Mouse (Mus musculus) liver (tissue): ENCODE measurements around the gene Cdt1.

Source experiments
- DNase-seq: peaks from one replicate; pipeline ENCODE4 v3.0.0-alpha.2; 2020; ENCODE audit warnings: mixed read lengths

Gene Cdt1

DNA sequence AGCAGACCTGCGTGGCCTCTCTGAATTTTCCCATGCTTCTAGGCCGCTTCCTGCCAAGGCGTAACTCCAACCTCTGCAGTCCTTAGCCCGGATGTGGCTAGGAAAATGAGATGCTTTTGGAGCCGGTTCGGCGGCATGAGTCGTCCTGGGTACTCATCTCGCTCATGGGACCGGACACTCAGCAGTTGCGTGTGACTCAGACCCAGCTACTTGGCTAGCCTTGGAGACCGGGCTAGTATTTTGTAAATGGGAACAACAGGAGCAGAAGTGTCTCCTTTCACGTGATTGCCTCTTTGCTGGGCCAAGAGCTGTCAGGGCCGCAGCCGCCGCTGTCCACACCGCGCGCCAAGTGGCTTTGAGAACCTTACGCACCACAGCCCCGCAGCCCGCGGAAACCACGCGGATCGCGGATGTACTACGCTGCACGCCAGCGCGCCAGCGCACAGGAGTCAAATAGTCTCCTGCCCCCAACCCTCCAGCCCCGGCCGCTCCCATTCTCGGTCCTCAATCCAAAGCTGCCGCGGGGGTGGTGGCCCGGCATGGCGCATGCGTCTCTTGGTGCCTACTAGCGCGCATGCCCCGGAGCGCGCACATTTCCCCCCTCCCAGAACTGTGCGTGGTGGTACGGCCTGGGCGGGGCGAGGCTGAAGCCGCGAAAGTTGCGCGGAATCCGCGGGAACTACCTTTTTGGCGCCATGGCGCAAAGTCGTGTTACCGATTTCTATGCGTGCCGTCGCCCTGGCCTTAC lies at the start of gene Cdt1:
Gene Cdt1, plus strand, starts transcription at position 655 of the 748 bp plus-strand sequence.
- peak; percentile 97 for DNase-seq

DNA sequence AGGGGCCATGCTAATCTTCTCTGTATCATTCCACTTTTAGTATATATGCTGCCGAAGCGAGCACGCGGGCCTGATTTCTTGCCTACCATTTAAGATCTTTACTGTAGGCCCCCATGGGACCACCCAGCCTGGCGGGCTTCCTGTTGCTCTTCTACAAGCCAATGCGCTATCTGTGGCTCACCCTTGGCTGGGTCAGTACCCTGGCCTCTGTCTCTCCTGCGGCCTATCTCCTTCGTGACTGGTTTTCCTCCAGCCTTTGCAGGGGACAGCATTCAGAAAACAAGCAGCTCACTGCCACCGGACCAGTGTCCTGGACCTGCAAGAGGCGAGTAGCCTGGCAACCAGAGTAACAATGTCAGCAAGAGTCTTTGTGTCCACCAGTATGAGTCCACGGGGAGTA lies 47.2 kb upstream of the Cdt1 start:
- no peak for DNase-seq

DNA sequence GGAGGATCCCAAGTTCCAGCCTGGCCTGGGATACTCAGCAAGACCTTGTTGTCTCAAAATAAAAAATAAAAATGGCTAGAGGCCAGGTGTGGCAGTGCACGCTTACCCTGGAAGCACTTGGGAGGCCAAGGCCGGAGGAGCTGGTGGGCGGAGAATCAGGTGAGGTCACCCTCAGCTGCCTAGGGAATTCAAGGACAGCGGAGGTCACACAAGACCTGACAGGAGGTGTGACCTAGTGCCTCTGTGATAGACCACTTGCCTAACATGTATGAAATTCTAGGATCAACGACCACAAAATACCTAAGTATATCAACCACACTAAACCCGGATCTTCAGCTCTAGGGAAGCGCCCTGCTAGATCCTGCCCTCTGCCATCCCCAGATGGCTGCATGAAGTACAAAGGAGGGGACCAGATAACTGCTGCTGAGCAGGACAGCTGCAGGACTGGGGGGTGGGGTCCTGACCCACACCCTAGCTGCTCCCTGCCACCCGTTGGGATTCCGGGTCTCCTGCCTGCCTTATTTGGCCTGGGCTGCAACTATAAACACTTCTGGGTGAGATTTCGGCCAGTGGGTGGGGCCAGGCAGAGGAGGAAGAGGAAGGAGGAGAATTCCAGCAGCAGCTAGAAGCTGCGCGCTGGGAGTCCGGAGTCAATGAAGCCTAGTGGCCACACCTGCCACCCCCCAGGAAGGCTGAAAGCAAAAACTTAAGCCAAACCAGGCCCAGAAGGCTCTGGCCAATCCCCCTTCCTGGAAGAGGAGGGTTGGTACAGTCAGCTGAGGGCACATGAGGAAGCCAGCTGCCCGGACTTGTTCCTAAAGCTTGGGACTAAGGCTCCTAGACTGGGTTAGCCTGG lies 44.8 kb upstream of the Cdt1 start:
- DNase-seq, result peak; percentile 51

DNA sequence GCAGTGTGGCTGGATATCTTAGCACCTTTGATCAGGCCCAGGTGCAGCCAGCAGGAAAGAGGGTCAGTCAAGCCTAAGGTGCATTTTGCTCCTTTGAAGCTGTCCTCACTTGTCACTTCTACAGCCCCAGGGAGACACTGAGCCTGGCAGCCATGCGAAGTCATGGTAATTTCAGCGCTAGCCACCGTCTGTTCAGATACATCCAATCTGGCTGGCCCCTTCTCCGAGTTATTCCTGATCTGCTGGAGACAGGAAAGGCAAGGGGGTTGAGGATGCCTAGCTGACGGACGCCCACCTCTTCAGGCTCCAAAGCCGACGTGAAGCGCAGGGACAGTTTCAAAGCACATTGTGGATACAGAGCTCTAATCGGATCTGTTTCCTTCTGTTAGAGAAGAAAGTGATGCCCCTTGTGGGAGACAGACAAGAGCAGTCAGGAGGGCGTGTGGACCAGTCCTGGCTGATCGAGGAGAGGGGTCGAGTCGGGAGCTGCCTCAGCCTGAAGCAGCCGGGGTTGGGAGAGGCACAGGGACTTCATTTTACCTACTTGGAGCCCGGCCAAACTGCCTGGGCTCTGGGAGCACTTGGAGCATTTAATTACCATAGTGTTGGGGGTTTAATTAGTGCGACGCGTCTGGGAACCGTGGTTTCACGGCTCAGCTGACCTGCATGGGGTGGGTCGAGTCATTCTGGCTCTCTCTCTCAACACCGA lies 44.0 kb upstream of the Cdt1 start:
- no peak for DNase-seq

DNA sequence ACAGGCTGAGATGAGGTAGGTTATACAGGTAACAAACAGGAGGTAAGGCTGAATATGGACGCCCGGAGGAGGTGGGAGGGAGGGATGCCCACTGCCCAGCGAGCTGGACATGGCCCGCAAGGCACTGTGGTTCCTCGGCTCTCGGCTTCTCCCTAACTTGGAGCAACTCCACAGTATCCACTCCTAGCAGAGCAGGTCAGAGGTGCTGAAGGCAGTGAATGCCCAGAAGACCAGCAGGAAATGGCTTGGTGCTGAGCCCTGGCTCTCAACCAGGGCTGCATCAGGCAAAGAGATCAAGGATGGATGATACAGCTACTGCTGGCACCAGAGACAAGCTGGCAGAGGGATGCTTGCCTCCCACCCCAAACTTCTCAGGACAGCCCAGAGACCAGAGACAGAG lies 43.3 kb upstream of the Cdt1 start:
- no peak for DNase-seq

DNA sequence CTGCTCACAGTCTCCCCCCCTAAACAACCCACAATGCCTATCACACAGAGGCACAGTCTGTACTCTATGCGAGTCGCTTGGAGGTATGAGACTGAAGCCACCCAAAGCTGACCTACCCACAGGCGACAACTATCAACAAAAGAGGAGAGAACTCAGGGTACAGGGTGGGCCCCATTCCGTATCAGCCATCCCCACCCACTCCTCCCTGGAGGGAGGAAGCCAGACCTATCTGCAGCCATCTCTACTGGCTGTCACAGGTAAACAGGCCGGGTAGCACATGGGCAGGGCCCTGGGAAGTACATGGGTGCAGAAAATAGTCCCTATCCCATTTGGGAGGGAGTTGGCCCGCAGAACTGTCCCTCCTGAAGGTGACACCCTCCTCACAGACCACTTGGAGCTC lies 42.8 kb upstream of the Cdt1 start:
- peak; percentile 76 for DNase-seq

DNA sequence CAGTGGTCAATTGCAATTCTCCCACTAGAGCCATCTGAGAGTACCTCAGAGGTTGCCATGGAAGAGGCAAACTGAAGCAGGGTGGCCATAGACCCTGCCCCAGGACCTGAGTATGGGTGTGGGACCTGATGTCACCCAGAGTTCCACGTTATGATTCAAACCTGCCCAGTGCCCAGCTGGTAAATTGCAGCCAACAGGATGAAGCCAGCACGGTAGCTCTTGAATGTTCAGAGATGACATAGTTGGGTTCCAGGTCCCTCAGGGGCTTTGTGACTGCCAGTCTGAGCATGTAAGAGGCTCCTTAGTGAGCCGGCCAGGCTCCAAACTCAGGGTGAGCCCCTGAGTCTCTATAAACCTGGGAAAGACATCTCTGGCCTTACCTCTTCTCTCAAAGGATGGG lies 41.7 kb upstream of the Cdt1 start:
- DNase-seq, result no peak

DNA sequence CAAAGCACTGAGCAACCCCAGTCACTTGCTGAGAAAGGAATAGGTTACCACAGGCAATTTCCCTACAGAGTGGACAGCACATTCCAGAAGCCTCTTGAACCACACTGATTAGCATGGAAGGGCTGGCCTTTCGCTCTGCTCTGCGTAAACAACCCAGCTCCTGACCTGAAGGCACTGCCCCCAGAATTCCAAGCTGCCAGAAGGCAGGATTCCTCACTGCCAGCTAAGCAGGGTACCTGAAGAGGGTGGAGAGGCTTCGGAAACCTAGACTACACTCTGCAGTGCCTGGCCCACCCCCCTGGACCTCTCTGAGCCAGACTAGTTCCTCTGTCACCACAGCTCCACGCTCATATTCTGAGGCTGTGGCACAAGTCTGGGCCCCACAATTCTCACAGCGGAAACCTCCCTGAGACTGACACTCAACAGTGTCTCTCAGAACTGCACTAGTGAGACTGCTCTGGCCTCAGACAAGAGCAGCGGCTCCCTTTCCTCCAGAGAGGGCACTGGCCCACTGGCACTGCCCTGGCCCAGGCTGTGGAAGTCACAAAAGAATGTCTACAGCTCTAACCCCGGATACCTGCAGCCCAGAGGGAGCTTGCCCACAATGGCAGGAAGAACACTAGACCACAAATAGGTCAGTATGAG lies 41.2 kb upstream of the Cdt1 start:
- no peak for DNase-seq

DNA sequence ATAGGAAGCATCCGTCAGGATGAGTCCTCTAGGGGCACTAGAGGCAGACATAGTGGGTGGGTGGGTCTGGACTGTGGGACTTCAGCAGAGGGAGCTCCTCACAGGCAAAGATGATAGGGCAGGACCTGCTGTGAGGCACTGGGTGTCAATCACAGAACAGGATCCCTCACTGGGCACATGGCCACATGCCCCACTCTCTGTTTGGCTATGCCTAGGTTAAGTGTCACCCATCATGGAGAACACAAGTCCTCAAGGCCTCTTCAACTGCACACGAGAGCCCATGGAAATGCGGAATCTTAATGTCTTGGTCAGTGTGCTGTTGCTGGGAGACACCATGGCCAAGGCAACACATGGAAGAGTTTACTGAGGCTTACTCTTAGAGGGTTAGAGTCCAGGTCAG lies 39.9 kb upstream of the Cdt1 start:
- DNase-seq, result no peak

DNA sequence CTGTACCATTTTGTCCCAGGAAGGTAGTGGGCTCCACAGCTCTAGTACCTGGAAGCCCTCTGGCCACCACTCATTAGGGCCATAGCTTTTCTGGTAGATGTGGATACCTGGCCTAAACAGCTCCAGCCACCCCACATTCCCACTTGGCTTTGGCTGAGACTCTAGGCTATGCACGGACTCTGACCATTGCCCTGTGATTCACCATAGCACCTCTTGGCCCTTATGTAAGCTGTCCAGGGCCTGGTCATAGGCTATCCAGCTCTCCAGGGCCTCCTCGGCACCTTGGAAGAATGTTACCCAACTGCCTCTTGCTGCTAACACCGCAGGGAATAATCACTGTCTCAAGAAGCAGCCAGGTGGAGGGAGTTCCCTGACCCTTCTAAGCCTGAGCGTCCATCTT lies 38.7 kb upstream of the Cdt1 start:
- no peak for DNase-seq

DNA sequence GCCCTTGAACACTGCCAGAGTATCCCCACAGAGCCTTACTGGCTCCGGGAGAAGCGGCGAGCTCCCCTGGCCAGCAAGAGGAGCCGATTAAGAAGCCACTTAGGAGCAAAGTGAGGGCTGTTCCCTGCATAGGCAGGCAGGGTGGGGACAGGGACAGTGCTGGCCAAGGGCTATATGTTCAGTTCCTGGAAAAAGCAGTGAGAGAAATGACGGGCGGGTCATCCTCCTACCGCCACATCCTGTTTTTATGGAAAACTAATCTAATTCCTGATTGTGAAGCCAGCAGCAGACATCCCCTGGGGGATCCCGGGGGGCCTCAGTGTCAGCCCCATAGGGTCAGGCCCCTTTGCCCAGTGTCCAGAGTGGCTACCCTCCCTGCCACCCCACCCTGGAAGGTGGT lies 36.5 kb upstream of the Cdt1 start:
- no peak for DNase-seq

DNA sequence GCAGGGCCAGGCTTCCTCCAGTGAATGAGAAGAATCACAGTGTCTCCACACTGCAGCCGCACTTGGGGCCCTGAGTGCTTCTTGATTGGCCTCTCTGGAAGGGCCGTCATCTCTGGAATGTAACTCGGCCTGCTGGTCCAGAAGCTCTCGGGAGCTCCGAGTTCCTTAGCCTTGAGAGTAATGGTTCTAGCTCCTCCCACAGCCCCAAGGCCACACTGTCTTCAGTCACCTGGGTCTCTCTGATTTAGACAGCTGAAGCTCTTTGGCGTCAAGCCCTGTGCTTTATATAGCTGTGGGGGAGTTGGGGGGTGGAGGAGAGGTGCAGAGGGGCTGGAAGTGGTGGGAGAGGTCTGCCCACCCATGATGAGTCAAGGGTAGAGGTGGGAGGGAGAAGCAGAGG lies 30.8 kb upstream of the Cdt1 start:
- DNase-seq, result peak; percentile 58

DNA sequence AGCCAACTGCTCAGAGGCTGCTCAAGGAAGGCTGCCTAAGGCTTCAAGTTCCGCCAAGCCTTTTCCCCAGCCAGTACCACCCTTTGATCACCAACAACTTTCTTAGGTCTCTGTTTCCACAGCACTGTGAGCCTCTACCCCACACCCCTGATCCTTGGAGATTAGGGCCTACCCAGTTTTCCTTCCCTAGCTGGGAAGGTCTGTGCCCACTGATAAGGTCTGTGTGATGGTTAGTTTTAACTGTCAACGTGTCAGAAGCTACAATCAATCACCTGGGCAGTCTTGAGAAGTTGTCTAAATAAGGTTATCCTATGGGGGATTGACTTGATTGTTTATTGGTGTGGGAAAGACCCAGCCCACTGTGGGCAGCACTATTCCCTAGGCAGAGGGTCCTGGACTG lies 30.0 kb upstream of the Cdt1 start:
- peak; percentile 82 for DNase-seq

DNA sequence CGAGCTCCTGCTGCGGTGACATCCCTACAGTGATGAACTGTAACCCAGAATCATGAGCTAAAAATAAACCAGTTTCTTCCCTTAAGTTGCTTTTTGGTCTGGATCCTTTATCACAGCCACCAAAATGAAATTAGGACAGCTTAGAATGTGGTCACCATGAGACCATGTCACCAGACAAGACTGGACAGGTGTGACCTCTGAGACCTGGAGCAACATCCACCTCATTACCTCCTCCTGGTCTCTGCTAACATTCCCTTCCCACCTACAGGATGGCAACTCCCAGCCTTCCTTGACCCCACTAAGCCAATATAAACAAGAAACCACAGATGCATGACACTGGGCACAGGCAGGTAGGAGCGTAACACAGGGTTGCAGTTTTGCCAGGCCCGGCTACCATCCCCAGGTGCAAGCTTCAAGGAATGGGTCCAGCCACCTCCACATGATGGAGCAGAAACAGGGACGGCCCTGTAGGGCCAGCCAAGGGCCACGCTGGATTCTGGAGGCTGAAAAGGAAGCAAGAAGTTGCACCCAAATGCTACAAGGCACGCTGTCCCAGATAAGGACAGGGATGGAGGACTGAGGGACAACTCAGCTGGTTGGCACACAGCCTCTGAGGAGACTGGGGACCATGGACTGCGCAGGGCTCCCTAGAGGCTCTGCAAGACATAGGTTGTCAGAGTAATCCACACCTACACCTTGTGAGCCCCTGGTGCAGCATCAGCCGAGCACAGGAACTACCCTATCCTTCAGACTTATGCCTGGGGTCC lies 29.3 kb upstream of the Cdt1 start:
- DNase-seq, result peak; percentile 58

DNA sequence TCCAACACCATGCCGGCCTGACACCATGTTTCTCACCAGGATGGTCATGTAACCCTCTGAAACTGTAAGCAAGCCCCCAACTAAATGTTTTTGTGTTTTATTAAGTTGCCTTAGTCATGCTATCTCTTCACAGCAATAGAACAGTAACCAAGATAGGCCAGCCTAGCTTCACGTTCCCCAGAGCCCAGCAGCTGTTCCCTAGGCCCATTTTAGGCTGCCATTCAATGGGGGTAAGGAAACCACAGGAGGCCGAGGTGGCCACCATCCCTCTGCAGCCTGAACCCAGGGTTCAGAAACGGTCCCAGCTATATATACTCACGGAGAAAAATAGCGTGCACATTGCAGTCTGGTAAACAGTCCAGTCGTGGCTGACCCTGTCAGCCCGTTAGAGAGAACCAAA lies 23.7 kb upstream of the Cdt1 start:
- DNase-seq, result no peak

DNA sequence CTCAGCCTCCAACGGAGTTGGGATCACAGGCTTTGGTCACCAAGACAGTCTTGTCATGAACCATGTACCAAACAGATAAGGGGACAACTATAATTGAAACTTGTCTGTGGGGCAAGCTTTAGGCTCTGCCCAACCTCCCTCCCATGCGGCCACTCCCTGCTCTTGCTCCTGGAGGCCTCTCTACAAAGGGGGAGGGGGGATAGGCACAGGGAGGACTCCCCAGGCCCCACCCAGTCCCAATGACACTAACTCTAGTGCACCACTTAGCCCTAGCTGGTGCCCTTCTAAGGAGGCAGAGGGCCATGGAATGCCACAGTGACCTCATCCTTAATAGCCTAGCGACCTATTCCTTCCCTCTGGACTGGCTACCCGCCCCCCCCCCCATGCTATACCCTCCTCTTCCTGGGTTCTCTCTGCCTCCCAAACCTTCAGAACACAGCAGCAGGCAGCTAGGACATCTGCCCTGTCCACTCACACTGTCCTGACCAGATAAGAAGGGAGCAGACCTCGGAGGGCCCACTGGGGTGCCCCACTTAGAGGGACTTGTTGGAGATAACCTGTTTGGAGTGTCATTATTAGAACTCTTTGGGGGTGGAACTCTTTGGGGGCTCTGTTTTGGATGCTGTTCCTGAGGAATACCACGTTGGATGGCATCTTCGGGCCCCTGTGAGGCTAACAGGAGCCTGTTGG lies 21.6 kb upstream of the Cdt1 start:
- peak; percentile 91 for DNase-seq

DNA sequence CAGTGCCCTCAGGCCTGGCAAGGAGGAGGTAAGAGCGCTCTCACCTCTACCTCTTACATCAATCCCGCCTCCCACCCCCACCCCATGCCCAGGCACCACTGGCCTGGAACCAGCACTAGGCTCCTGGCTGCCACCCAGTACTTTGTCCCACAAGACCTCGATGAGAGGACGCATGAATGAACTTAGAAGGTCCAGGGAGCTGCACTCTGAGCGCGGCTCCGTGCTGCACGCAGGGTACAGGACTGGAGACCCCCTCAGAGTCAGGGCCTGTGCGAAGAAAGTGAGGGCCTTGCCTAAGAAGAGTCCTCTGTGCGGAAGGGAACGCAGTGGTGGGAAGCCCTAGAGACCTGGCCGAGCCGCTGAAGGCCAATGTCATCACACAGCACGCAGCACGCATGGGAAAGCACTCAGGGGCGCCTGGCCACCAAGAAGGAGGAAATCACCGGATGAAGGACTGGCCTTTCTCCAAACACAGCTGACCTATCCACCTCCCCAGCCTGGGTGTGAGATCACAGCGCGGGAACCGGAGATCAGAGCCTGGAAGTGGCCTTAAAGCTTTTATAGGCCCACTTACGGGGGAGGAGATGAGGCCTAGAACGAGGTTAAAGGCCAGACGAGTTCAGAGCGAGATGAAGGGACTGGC lies 20.9 kb upstream of the Cdt1 start:
- DNase-seq, result peak; percentile 45

DNA sequence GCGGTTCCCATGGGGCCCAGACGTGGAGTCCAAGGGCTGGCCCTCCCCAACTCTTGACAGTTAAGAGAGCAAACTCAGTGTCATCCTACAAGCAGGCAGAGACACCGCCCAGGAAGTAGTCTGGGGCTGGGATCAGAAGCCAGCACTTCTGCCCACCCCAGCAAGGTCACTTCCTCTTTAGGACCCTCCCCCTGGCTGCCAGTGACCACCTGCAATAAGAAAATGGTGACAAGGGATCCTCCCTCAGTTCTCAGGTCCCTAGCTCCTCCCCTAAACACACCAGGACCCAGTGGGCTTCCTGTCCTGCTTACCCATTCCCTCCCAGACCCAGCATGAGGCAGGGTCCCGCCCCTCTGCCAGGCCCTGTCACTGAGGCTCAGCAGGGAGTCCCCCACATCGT lies 20.0 kb upstream of the Cdt1 start:
- peak; percentile 89 for DNase-seq

DNA sequence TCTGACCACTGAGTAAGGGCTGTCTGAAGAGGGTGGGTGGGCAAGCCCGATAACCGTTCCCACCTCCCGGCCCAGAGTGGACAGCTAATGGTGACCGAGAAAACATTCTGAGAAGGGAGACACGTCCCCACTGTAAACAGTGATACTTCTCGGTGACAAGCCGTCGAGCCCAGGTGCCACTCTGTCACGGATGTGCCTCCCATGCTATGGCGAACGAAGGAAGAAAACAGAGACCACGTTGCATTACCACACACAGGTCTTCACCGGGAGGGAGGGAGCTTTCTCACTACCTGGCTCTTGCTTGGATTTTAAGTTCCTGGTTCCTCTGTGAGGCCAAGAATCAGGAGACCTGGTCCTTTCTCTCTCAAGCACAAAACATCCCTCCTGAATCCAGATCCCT lies 19.5 kb upstream of the Cdt1 start:
- no peak for DNase-seq

DNA sequence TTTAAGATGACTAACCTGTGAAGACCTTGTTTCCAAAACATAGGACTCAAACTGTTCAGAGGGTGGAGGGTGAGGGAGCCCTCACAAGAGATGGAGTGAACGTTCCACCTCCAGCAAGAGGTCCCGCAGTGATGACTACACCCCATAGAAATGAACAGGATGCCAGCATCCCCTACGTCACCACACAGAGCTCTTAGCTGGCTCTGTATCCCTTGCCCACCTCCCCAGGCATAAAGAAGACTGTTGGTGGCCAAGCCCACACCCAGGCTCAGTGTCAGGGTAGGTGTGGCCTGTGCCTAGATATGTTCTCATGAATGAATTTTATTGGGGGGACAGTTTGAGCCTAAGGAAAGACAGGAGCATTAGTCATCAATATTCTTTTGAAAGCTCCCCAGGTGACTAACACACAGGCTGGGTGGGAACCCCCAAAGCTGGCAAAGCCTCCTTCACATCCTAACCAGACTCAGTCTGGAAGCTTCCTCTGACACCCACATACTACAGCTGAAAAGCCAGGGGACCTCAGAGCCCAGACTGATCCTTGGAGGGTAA lies 18.9 kb upstream of the Cdt1 start:
- DNase-seq, result peak; percentile 68
